Mouse (Mus musculus) bone marrow, adult 2 months (tissue): ENCODE data around the gene Slc6a1.

Experiments
- CTCF ChIP-seq: fragments of 200-500 bp; IDR thresholded peaks from 2 replicates; pipeline ENCODE4 v1.5.1; 2011; ENCODE audit warnings: low read length, control low read depth; ENCODE audit not compliant: control insufficient read depth, insufficient read depth
- POLR2A ChIP-seq: fragments of 200-500 bp; IDR thresholded peaks from 2 replicates; pipeline ENCODE4 v1.6.1; 2011; ENCODE audit warnings: low read depth, mild to moderate bottlenecking, control low read depth, low read length, borderline replicate concordance; ENCODE audit not compliant: control insufficient read depth

DNA sequence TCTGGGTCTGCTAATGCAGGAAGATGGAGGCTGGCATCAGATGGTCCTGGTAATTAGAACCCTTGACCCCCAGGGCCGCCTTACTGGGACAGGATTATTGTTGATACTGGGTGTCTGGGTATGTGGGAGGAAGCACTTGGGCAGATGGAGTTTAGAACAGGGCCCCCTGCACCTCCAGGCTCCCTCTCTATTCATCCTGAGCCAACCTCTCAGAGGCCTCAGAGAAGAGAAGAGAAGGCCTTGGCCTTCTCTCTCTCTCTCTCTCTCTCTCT lies 54.4 kb downstream of the Slc6a1 start:
- TF ChIP-seq CTCF, result no peak
- TF ChIP-seq POLR2A, result no peak
